Mouse (Mus musculus): ENCODE results near the gene Zfp784. TPM values are rescaled to one million over a fixed set of nuclear protein-coding genes. Genes with fewer than 3 reads are reported as not detected.

Gene Zfp784
- polyA plus RNA-seq, 1 experiment from 2014 or later, result 4.6 TPM

DNA sequence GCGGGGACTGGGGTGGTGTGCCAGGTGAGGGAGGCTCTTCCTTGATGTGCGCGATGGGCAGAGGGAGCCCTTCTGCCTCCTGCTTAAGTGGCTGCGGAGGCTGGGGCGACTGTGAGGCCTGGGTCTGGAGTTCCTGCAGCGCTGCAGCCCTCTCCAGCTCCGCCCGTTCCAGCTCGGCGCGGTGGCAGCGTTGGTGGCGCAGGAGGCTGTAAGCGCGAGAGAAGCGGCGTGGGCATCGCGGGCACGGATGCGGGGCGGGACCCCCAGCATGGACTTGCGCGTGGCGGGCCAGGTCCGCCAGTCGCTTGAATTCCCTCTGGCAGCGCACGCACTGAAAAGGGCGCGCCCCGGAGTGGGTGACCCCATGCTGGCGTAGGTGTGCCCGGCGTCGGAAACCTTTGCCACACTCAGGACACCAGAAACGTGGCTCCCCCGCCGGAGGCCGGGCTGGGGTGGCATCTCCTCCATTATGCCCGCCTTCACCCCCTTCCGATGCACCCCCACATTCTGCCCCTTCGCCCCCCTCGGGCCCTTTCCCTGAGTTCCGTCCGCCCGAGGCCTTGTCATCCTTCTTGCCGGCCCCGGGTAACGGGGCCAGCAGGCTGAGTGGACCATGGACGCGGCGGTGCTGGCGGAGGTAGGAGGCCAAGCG lies 44.8 kb downstream of the Zfp784 start:
- no peak for DNase-seq
- Histone ChIP-seq H3K4me3 (ENCODE audit: low read depth, low read length) (0 out of 2 replicates have a peak overlapping the region, but pooled peaks have one; percentile 4), H3K36me3 (ENCODE audit: insufficient read depth) (peaks cover 24% of the 10 kb centered on the region), H3K27ac (ENCODE audit: low read depth) (no peak overlapping the region), H3K4me2 (peak overlapping the region; percentile 8; the same call in 1 of the 2 replicates), H3K27me3 (ENCODE audit: insufficient read depth, low read length) (0 out of 2 replicates have a peak, but pooled peaks cover 3% of the 10 kb centered on the region), H3K4me1 (ENCODE audit: insufficient read depth) (peaks cover 9% of the 10 kb centered on the region; the same call in 1 of the 2 replicates), H3K9me3 (ENCODE audit: low read depth, low read length) (peaks cover 6% of the 10 kb centered on the region; the same call in 1 of the 2 replicates), H3K9ac (no peak overlapping the region)
- no peak for ATAC-seq (ENCODE audit: insufficient read depth)
- 46% methylated on average over 55 of the region's 55 CpGs for WGBS
- TF ChIP-seq CTCF (IDR thresholded peaks at IDR 0.05; ENCODE audit: low read depth), result no peak

- no peak for TF ChIP-seq CTCF (IDR thresholded peaks at IDR 0.05; ENCODE audit: low read depth)
- no peak overlapping the region for H3K9ac ChIP-seq
- H3K9me3 ChIP-seq (ENCODE audit: low read depth, low read length), result no peaks in the 10 kb centered on the region; the same call in 1 of the 2 replicates
- H3K36me3 ChIP-seq (ENCODE audit: insufficient read depth), result peaks cover 16% of the 10 kb centered on the region
- H3K4me3 ChIP-seq (ENCODE audit: low read depth, low read length), result no peak overlapping the region
- ATAC-seq (ENCODE audit: insufficient read depth), result no peak
- H3K27ac ChIP-seq (ENCODE audit: low read depth), result no peak overlapping the region
- H3K4me1 ChIP-seq (ENCODE audit: insufficient read depth), result no peaks in the 10 kb centered on the region
- WGBS, result 39% methylated on average over 2 of the region's 2 CpGs
- no peaks in the 10 kb centered on the region for H3K27me3 ChIP-seq (ENCODE audit: insufficient read depth, low read length)
- no peak for DNase-seq
- H3K4me2 ChIP-seq, result no peak overlapping the region
Measured at GRCm38 (mm10) chr7:4988250-4988649, 50.0 kb downstream of the Zfp784 start.

Other genes with a start within 250 kb of the Zfp784 start
- gene Tmem238, start 248.8 kb downstream of the Zfp784 start, polyA plus RNA-seq (2014; fragmentation: Nextera tagmentation; extraction: Ambion mirVana), result 11.6 and 11.7 TPM in 2 replicates
- 294 and 337 TPM in 2 replicates for gene Rpl28, start 245.6 kb downstream of the Zfp784 start, polyA plus RNA-seq (2014; fragmentation: Nextera tagmentation; extraction: Ambion mirVana)
- 428 and 470 TPM in 2 replicates for gene Ube2s, start 225.9 kb downstream of the Zfp784 start, polyA plus RNA-seq (2014; fragmentation: Nextera tagmentation; extraction: Ambion mirVana)
- 1.1 and 1.3 TPM in 2 replicates for gene Shisa7, start 193.8 kb downstream of the Zfp784 start, polyA plus RNA-seq (2014; fragmentation: Nextera tagmentation; extraction: Ambion mirVana)
- 5.8 and 6.1 TPM in 2 replicates for gene Isoc2b, start 168.2 kb downstream of the Zfp784 start, polyA plus RNA-seq (2014; fragmentation: Nextera tagmentation; extraction: Ambion mirVana)
- 0.88 and 0.91 TPM in 2 replicates for gene Isoc2a, start 161.3 kb downstream of the Zfp784 start, polyA plus RNA-seq (2014; fragmentation: Nextera tagmentation; extraction: Ambion mirVana)
- gene Gm36210, start 131.9 kb downstream of the Zfp784 start, polyA plus RNA-seq (2014; fragmentation: Nextera tagmentation; extraction: Ambion mirVana), result not detected in 2 replicates
- 4.2 and 4.3 TPM in 2 replicates for gene Zfp628, start 123.2 kb downstream of the Zfp784 start, polyA plus RNA-seq (2014; fragmentation: Nextera tagmentation; extraction: Ambion mirVana)
- 1.4 and 2.3 TPM in 2 replicates for gene Nat14, start 116.4 kb downstream of the Zfp784 start, polyA plus RNA-seq (2014; fragmentation: Nextera tagmentation; extraction: Ambion mirVana)
- 2.1 and 2.2 TPM in 2 replicates for gene Ssc5d, start 112.7 kb downstream of the Zfp784 start, polyA plus RNA-seq (2014; fragmentation: Nextera tagmentation; extraction: Ambion mirVana)
- gene Sbk2, start 74.0 kb downstream of the Zfp784 start, polyA plus RNA-seq (2014; fragmentation: Nextera tagmentation; extraction: Ambion mirVana), result 0.13 and 0.46 TPM in 2 replicates
- gene Sbk3, start 67.3 kb downstream of the Zfp784 start, polyA plus RNA-seq (2014; fragmentation: Nextera tagmentation; extraction: Ambion mirVana), result 0.76 and 0.87 TPM in 2 replicates
- gene Zfp579, start 42.3 kb downstream of the Zfp784 start, polyA plus RNA-seq (2014; fragmentation: Nextera tagmentation; extraction: Ambion mirVana), result 35.1 and 35.9 TPM in 2 replicates
- 13.6 and 13.8 TPM in 2 replicates for gene Zfp524, start 24.0 kb downstream of the Zfp784 start, polyA plus RNA-seq (2014; fragmentation: Nextera tagmentation; extraction: Ambion mirVana)
- 41.9 and 46.4 TPM in 2 replicates for gene Fiz1, start 23.7 kb downstream of the Zfp784 start, polyA plus RNA-seq (2014; fragmentation: Nextera tagmentation; extraction: Ambion mirVana)
- gene Gm44973, start 22.9 kb downstream of the Zfp784 start, polyA plus RNA-seq (2014; fragmentation: Nextera tagmentation; extraction: Ambion mirVana), result 0.74 TPM in 1 of 2 replicates, not detected in the other
- 7.4 TPM in 2 replicates for gene Zfp865, start 18.1 kb downstream of the Zfp784 start, polyA plus RNA-seq (2014; fragmentation: Nextera tagmentation; extraction: Ambion mirVana)
- gene Ccdc106, start 17.9 kb downstream of the Zfp784 start, polyA plus RNA-seq (2014; fragmentation: Nextera tagmentation; extraction: Ambion mirVana), result 5.6 and 6.0 TPM in 2 replicates
- not detected in 2 replicates for gene 4632433K11Rik, start 4.3 kb downstream of the Zfp784 start, polyA plus RNA-seq (2014; fragmentation: Nextera tagmentation; extraction: Ambion mirVana)
- gene Zfp580, start 13.1 kb upstream of the Zfp784 start, polyA plus RNA-seq (2014; fragmentation: Nextera tagmentation; extraction: Ambion mirVana), result 44.5 and 45.1 TPM in 2 replicates
- 145 and 162 TPM in 2 replicates for gene U2af2, start 23.7 kb upstream of the Zfp784 start, polyA plus RNA-seq (2014; fragmentation: Nextera tagmentation; extraction: Ambion mirVana)
- 76.0 and 77.9 TPM in 2 replicates for gene Epn1, start 41.8 kb upstream of the Zfp784 start, polyA plus RNA-seq (2014; fragmentation: Nextera tagmentation; extraction: Ambion mirVana)
- gene Rfpl4, start 78.5 kb upstream of the Zfp784 start, polyA plus RNA-seq (2014; fragmentation: Nextera tagmentation; extraction: Ambion mirVana), result not detected in 2 replicates
- gene Rasl2-9, start 87.5 kb upstream of the Zfp784 start, polyA plus RNA-seq (2014; fragmentation: Nextera tagmentation; extraction: Ambion mirVana), result 0.31 and 0.61 TPM in 2 replicates
- gene Vmn1r55, start 111.2 kb upstream of the Zfp784 start, polyA plus RNA-seq (2014; fragmentation: Nextera tagmentation; extraction: Ambion mirVana), result 0.03 TPM in 1 of 2 replicates, not detected in the other
- not detected in 2 replicates for gene Vmn1r56, start 158.3 kb upstream of the Zfp784 start, polyA plus RNA-seq (2014; fragmentation: Nextera tagmentation; extraction: Ambion mirVana)
- gene Vmn1r57, start 180.0 kb upstream of the Zfp784 start, polyA plus RNA-seq (2014; fragmentation: Nextera tagmentation; extraction: Ambion mirVana), result not detected in 2 replicates

Data from lung, embryonic 14.5 days (tissue).